Mouse (Mus musculus) embryonic fibroblast, embryonic 13.5 days (primary cell): ENCODE results near the gene Blm. TPM values are rescaled to one million over a fixed set of nuclear protein-coding genes. Genes with fewer than 3 reads are reported as not detected.

Experiments used
- H3K27ac ChIP-seq: 2 replicates; pipeline ENCODE4 v1.5.1; 2012; ENCODE audit warnings: low read length, control low read depth, inconsistent platforms; ENCODE audit not compliant: insufficient read depth
- H3K4me1 ChIP-seq: 2 replicates; pipeline ENCODE4 v1.6.1; 2011; ENCODE audit warnings: low read length; ENCODE audit not compliant: control insufficient read depth, insufficient read depth
- H3K4me3 ChIP-seq: 2 replicates; pipeline ENCODE4 v1.5.1; 2011; ENCODE audit warnings: mild to moderate bottlenecking, control low read depth, low read length; ENCODE audit not compliant: insufficient read depth
- CTCF ChIP-seq: IDR thresholded peaks from 2 replicates; pipeline ENCODE4 v1.5.1; 2011; ENCODE audit warnings: mild to moderate bottlenecking, control low read depth, low read length, moderate library complexity, borderline replicate concordance; ENCODE audit not compliant: insufficient read depth
- POLR2A ChIP-seq: IDR thresholded peaks from 2 replicates; pipeline ENCODE4 v1.6.1; 2011; ENCODE audit warnings: low read depth, mild to moderate bottlenecking, control low read depth, low read length, moderate library complexity
- polyA plus RNA-seq: library from polyadenylated mRNA; stranded (reverse); fragments of >200 nt; gene quantifications from 2 replicates; pipeline ENCODE4 v1.2.4, GENCODE M21; 2011; ENCODE audit warnings: low read depth; ENCODE audit not compliant: missing spikeins, insufficient read length

Gene Blm
- polyA plus RNA-seq, 1 experiment, result 25.0 TPM

DNA sequence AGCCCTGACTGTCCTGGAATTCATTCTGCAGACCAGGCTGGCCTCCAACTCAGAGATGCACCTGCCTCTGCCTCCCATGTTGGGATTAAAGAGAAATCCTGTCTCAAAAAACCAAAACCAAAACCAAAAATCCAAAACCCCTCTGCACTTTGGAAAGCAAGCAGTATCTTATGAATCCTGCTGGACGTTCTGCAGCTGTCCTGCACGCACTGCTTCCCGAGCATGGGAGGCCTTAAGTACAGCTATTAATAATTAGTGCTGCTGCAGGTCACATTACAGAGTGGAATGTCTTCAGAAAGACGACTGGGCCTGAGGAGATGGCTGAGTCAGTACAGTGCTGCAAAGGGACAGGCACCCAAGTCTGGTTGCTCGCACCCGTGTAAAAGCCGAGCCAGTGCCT lies 73.0 kb downstream of the Blm start:
- TF ChIP-seq POLR2A (no peak), CTCF (no peak)
- H3K4me1 ChIP-seq, result peaks cover 3% of the 10 kb centered on the region; the same call in 1 of the 2 replicates
- H3K4me3 ChIP-seq, result no peak overlapping the region
- no peak overlapping the region for H3K27ac ChIP-seq

DNA sequence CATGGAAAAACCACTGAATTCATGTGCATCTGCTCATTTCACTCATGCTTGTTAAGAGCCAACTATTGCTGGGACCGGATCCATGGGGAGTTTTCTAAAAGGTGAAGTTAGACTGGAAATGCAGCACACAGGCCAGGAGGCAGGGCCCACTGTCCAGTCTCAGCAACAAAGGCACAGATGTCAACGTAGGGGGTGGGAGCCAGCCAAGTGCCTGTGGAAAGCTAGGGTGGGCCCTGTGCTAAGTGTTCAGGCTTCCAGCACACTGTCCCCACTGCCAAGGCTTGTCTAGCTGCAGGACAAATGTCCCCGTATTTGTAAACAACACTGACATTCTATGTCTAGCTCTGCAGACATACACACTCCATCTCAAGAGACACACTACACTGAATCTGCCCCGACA lies 74.0 kb downstream of the Blm start:
- peaks cover 3% of the 10 kb centered on the region; the same call in 1 of the 2 replicates for H3K4me1 ChIP-seq
- H3K4me3 ChIP-seq, result no peak overlapping the region
- no peak overlapping the region for H3K27ac ChIP-seq
- TF ChIP-seq CTCF, result no peak
- TF ChIP-seq POLR2A, result no peak

DNA sequence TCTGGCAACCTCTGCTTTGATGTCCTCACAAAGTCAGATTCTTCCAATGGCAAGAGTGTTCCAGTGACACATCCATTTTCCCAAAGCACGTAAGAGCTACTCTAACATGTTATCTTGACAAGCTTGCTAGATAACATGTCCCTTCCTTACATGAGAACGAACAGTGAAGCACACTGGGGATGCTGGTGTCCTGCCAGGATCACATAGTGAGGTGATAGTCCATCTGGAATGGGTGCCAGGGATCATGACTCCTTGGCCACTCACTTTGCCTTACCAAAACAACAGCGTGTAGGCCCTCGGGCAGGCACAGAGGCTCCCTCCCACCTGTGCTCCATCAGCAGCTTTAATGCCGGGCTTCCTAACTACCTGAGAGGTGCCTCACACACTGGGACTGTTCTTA lies 74.7 kb downstream of the Blm start:
- no peak overlapping the region for H3K27ac ChIP-seq
- TF ChIP-seq POLR2A (no peak), CTCF (no peak)

GRCm38 (mm10) chr7:80457831-80458343 lies 77.0 kb downstream of the Blm start:
- Histone ChIP-seq H3K27ac (0 out of 2 replicates have a peak overlapping the region, but pooled peaks have one; percentile 14), H3K4me1 (peaks cover 3% of the 10 kb centered on the region; the same call in 1 of the 2 replicates), H3K4me3 (no peak overlapping the region)
- TF ChIP-seq CTCF (no peak), POLR2A (no peak)

More for the DNA sequence above, 74.7 kb downstream of the Blm start:
- Histone ChIP-seq H3K4me1 (peaks cover 3% of the 10 kb centered on the region; the same call in 1 of the 2 replicates), H3K4me3 (no peak overlapping the region)

DNA sequence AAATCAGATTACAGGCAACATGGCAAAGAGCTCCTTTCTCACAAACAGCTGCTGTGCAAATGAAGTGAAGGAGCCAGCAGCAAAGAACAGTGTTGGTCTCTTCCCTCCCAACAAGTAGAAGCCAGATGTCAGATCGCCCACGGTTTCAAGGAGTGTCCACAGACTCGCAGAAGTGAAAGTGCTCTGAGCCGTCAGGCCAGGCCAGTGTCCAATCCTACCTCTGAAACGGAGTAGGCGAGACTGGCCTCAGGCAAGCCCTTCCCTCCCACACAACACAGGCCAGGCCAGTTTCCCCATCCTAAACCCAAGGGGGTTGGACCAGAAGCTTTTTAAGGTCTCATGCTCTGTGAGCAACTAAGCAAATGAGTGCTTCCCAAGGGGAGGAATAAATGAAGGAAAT lies 77.7 kb downstream of the Blm start:
- Histone ChIP-seq H3K4me3 (no peak overlapping the region), H3K27ac (peak overlapping the region; percentile 15; the same call in 1 of the 2 replicates), H3K4me1 (peaks cover 3% of the 10 kb centered on the region; the same call in 1 of the 2 replicates)
- TF ChIP-seq POLR2A (no peak), CTCF (no peak)

DNA sequence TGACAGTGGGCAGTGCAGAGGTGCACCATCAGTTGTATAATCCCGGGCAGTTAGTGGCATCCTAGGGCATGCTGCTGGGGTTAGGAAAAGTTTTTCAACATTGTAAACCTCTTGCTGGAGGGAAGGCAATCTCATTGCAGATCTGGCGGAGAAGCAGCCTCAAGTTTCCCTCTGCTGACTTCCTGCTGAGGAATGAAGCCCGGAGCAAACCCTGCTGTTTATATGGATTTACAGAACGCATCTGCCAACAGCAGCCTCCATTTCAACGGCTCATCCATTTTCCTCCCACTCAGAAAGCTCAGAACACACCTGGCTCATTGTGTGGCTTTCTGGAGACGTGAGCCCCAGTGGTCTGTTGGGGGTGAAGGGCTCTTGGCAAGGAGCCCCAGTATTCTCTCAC lies 78.6 kb downstream of the Blm start:
- Histone ChIP-seq H3K4me3 (no peak overlapping the region), H3K27ac (peak overlapping the region; percentile 15; the same call in 1 of the 2 replicates), H3K4me1 (peaks cover 3% of the 10 kb centered on the region; the same call in 1 of the 2 replicates)
- TF ChIP-seq CTCF (no peak), POLR2A (no peak)

- Histone ChIP-seq H3K4me3 (no peak overlapping the region), H3K27ac (no peak overlapping the region), H3K4me1 (peaks cover 3% of the 10 kb centered on the region; the same call in 1 of the 2 replicates)
- no peak for TF ChIP-seq CTCF
- no peak for TF ChIP-seq POLR2A
Measured at GRCm38 (mm10) chr7:80455505-80456160, 79.3 kb downstream of the Blm start.

GRCm38 (mm10) chr7:80454786-80455185 lies 80.1 kb downstream of the Blm start:
- H3K27ac ChIP-seq, result no peak overlapping the region
- no peak for TF ChIP-seq CTCF
- TF ChIP-seq POLR2A, result no peak
- peaks cover 3% of the 10 kb centered on the region; the same call in 1 of the 2 replicates for H3K4me1 ChIP-seq
- H3K4me3 ChIP-seq, result no peak overlapping the region

GRCm38 (mm10) chr7:80453997-80454396 lies 80.9 kb downstream of the Blm start:
- H3K4me3 ChIP-seq, result no peak overlapping the region
- TF ChIP-seq POLR2A (no peak), CTCF (no peak)
- peaks cover 3% of the 10 kb centered on the region; the same call in 1 of the 2 replicates for H3K4me1 ChIP-seq
- H3K27ac ChIP-seq, result no peak overlapping the region

GRCm38 (mm10) chr7:80453121-80453520 lies 81.8 kb downstream of the Blm start:
- H3K4me1 ChIP-seq, result peaks cover under 1% of the 10 kb centered on the region; the same call in 1 of the 2 replicates
- H3K4me3 ChIP-seq, result no peak overlapping the region
- TF ChIP-seq CTCF, result no peak
- TF ChIP-seq POLR2A, result no peak
- H3K27ac ChIP-seq, result no peak overlapping the region
